Mouse (Mus musculus) intestine, embryonic 16.5 days (tissue): ENCODE measurements around the gene Tmem139. TPM values are rescaled to one million over a fixed set of nuclear protein-coding genes. Genes with fewer than 3 reads are reported as not detected.

Experiments used
- ATAC-seq: fragments of 200-750 bp; cut with Nextera tagmentation; 2 replicates; pipeline ENCODE4 v1.8.0; 2017; ENCODE audit warnings: moderate TSS enrichment, moderate library complexity
- H3K27ac ChIP-seq: fragments of 300-500 bp; sonication (generic); 2 replicates; pipeline ENCODE4 v1.5.1; 2014; ENCODE audit warnings: mild to moderate bottlenecking, low read length
- H3K27me3 ChIP-seq: fragments of 300-500 bp; sonication (generic); replicated peaks from 2 replicates; pipeline ENCODE4 v1.6.1; 2014; ENCODE audit warnings: low read length, control low read depth, mixed read lengths; ENCODE audit not compliant: control insufficient read depth, insufficient read depth
- H3K36me3 ChIP-seq: fragments of 300-500 bp; sonication (generic); 2 replicates; pipeline ENCODE4 v1.6.1; 2014; ENCODE audit warnings: low read length, control low read depth; ENCODE audit not compliant: control insufficient read depth, insufficient read depth
- H3K4me1 ChIP-seq: fragments of 300-500 bp; sonication (generic); 2 replicates; pipeline ENCODE4 v1.6.1; 2014; ENCODE audit warnings: low read length, control low read depth, mixed read lengths; ENCODE audit not compliant: control insufficient read depth, insufficient read depth
- H3K4me2 ChIP-seq: fragments of 300-500 bp; sonication (generic); 2 replicates; pipeline ENCODE4 v1.6.1; 2014; ENCODE audit warnings: low read depth, low read length, control low read depth
- H3K4me3 ChIP-seq: fragments of 300-500 bp; sonication (generic); 2 replicates; pipeline ENCODE4 v1.5.1; 2014; ENCODE audit warnings: mild to moderate bottlenecking, low read length
- H3K9ac ChIP-seq: fragments of 300-500 bp; sonication (generic); 2 replicates; pipeline ENCODE4 v1.6.1; 2014; ENCODE audit warnings: low read depth, low read length
- H3K9me3 ChIP-seq: fragments of 300-500 bp; sonication (generic); 2 replicates; pipeline ENCODE4 v1.6.1; 2016; ENCODE audit warnings: low read length, control low read depth; ENCODE audit not compliant: control insufficient read depth
- WGBS: fragments of 180-500 bp; shearing (Covaris S2); extraction: QIAGEN DNeasy Blood & Tissue Kit; methylation state at CpG from one replicate; pipeline ENCODE4 v1.1.7; 2014; 5-methylcytosine and 5-hydroxymethylcytosine counted together
- polyA plus RNA-seq: library from polyadenylated mRNA; unstranded; fragments of >200 nt; fragmentation: Nextera tagmentation; extraction: Ambion mirVana; gene quantifications from 2 replicates; pipeline ENCODE4 v1.2.1, GENCODE M21; 2015

Gene Tmem139
- polyA plus RNA-seq, 1 experiment from 2014 or later, result 19.5 TPM

- Histone ChIP-seq H3K4me1 (peaks cover 8% of the 10 kb centered on the region; the same call in 1 of the 2 replicates), H3K36me3 (peaks cover 16% of the 10 kb centered on the region), H3K4me3 (peak overlapping the region; percentile 88), H3K9ac (peak overlapping the region; percentile 98), H3K4me2 (peak overlapping the region; percentile 77), H3K27me3 (no peaks in the 10 kb centered on the region), H3K27ac (peak overlapping the region; percentile 95), H3K9me3 (no peaks in the 10 kb centered on the region)
- under 1% methylated on average over 21 of the region's 21 CpGs for WGBS
- ATAC-seq, result no peak
Measured at GRCm38 (mm10) chr6:42265391-42266330, 3.9 kb downstream of the Tmem139 start.

DNA sequence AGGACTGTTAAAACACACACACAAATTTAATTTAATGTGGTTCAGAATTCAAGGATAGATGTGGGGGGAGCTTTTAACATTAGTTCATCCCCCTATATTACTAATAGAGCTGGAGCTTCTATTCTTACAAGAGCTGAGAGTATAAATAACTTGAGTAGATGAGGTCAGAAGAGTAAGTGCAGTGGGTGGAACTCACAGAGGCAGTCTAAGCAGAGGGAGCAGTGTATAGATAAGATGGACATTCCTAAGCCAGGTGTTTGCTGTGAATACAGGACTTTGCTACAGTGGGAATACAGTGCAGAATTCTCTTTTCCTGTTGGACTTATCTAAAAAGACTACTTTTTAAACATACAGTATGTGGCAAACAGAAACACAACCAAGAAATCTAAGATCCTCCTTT, 9.0 kb downstream of the Tmem139 start:
- H3K27me3 ChIP-seq, result no peaks in the 10 kb centered on the region

DNA sequence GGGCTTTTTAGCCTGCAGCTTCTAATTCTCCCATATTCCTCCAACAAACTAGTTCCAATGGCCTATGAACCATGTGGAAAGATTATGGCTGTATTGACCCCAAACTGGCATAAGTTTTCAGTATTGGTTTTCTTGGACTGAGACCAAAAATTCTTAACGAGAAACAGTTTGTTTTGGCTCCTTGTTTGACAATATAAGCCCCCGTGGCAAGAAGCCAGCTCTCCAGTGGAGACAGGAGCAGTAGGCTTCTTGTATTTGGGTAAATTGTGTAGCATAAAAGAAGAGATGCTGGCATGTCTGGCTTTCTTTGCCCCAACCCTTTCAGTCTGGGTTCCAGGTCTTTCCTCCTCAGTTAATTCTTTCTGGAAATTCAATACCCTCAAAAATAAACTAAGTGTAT, 14.4 kb downstream of the Tmem139 start:
- no peak for ATAC-seq
- 64% methylated on average over 2 of the region's 2 CpGs for WGBS
- no peak overlapping the region for H3K4me2 ChIP-seq
- peaks cover 21% of the 10 kb centered on the region for H3K36me3 ChIP-seq
- H3K27me3 ChIP-seq, result no peaks in the 10 kb centered on the region
- H3K4me3 ChIP-seq, result no peak overlapping the region
- no peaks in the 10 kb centered on the region for H3K9me3 ChIP-seq
- H3K27ac ChIP-seq, result no peak overlapping the region
- no peak overlapping the region for H3K9ac ChIP-seq
- no peaks in the 10 kb centered on the region for H3K4me1 ChIP-seq

More for the DNA sequence above, 9.0 kb downstream of the Tmem139 start:
- H3K36me3 ChIP-seq, result peaks cover 22% of the 10 kb centered on the region
- no peak for ATAC-seq
- no peak overlapping the region for H3K27ac ChIP-seq
- no peak overlapping the region for H3K9ac ChIP-seq
- no peak overlapping the region for H3K4me3 ChIP-seq
- no peak overlapping the region for H3K4me2 ChIP-seq
- H3K4me1 ChIP-seq, result no peaks in the 10 kb centered on the region
- H3K9me3 ChIP-seq, result no peaks in the 10 kb centered on the region

- Histone ChIP-seq H3K27ac (no peak overlapping the region), H3K4me2 (no peak overlapping the region), H3K4me1 (no peaks in the 10 kb centered on the region), H3K36me3 (peaks cover 14% of the 10 kb centered on the region; the same call in 1 of the 2 replicates), H3K9me3 (no peaks in the 10 kb centered on the region), H3K27me3 (no peaks in the 10 kb centered on the region), H3K4me3 (no peak overlapping the region), H3K9ac (no peak overlapping the region)
- no peak for ATAC-seq
- WGBS, result 79% methylated on average over 5 of the region's 5 CpGs
Measured at GRCm38 (mm10) chr6:42282865-42283528, 21.2 kb downstream of the Tmem139 start.

DNA sequence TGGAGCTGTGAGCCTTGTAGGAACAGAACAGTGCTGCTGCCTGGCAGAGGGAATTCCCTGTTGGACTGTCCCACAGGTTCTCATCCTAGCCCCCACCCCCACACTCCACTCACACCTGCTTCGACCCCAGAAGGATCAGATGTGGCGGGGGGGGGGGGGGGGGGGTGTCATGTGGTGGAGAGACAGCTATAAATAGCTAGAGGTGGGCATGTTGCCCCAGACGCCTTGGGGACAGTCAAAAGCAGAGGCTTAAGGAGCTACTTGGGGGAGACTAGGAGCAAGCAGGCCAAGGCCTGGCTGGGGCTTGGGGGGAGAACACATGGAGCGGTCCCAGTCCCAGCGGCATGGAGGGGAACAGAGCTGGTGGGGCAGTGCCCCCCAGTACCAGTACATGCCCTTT, 24.7 kb downstream of the Tmem139 start, which contains the start of gene Clcn1:
Clcn1 (plus strand) TSS at position 238 of the 400 bp plus-strand sequence.
- Histone ChIP-seq H3K27ac (no peak within 1 kb of the TSS), H3K36me3 (peaks cover 4% of the 10 kb centered on the region; the same call in 1 of the 2 replicates), H3K4me1 (no peaks in the 10 kb centered on the region), H3K27me3 (no peaks in the 10 kb centered on the region), H3K4me3 (no peak within 1 kb of the TSS), H3K4me2 (no peak within 1 kb of the TSS), H3K9me3 (no peaks in the 10 kb centered on the region), H3K9ac (no peak within 1 kb of the TSS)
- no peak for ATAC-seq
- 65% methylated on average over 5 of the region's 5 CpGs for WGBS

DNA sequence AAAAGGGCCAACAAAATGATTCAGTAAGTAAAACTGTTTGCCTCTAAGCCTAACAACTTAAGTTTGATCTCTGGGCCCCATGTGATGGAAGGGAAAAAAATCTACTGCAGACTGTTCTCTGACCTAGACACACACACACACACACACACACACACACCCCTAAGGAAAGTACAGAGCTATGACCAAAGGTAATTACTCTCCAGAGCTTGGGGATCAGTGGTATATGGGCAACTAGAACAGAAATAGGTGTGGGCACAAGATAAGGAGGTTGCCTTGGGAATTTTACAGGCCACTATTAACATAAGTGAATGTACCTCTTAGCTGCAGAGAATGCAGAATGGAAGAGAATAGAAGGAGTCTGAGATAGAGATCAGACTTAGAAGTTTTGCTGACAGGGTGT, 25.8 kb downstream of the Tmem139 start:
- Histone ChIP-seq H3K9me3 (no peaks in the 10 kb centered on the region), H3K27ac (no peak overlapping the region), H3K4me2 (no peak overlapping the region), H3K4me3 (no peak overlapping the region), H3K27me3 (no peaks in the 10 kb centered on the region), H3K4me1 (no peaks in the 10 kb centered on the region), H3K36me3 (no peaks in the 10 kb centered on the region), H3K9ac (no peak overlapping the region)
- peak; percentile 95 for ATAC-seq

DNA sequence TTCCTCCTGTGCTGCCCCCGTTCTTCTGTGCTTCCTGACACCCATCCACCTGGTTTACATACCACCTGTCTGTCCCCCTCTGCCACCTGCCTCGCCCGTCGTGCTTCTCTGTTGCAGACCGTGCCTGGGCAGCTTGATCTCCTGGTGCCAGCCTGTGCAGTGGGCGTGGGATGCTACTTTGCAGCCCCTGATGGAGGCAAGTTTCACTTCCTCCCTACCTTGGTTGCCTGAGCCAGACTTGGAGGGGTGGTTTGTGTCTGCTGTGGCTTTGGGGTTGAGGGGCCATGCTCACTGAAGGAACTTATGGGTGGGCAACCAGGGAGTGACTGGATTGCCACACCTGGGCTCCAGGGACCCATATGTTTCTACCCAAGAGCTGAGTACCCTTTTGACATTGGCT, 31.6 kb downstream of the Tmem139 start:
- no peak overlapping the region for H3K4me3 ChIP-seq
- H3K4me2 ChIP-seq, result no peak overlapping the region
- no peaks in the 10 kb centered on the region for H3K4me1 ChIP-seq
- 82% methylated on average over 6 of the region's 6 CpGs for WGBS
- H3K9ac ChIP-seq, result no peak overlapping the region
- no peak overlapping the region for H3K27ac ChIP-seq
- no peaks in the 10 kb centered on the region for H3K27me3 ChIP-seq
- ATAC-seq, result no peak
- H3K9me3 ChIP-seq, result no peaks in the 10 kb centered on the region
- no peaks in the 10 kb centered on the region for H3K36me3 ChIP-seq

GRCm38 (mm10) chr6:42295549-42296094, 33.9 kb downstream of the Tmem139 start:
- Histone ChIP-seq H3K9ac (no peak overlapping the region), H3K27ac (no peak overlapping the region), H3K9me3 (no peaks in the 10 kb centered on the region), H3K4me1 (no peaks in the 10 kb centered on the region), H3K36me3 (no peaks in the 10 kb centered on the region), H3K4me2 (no peak overlapping the region), H3K4me3 (no peak overlapping the region), H3K27me3 (no peaks in the 10 kb centered on the region)
- ATAC-seq, result peak; percentile 94
- 60% methylated on average over 3 of the region's 3 CpGs for WGBS

- H3K36me3 ChIP-seq, result no peaks in the 10 kb centered on the region
- 91% methylated on average over 5 of the region's 5 CpGs for WGBS
- no peaks in the 10 kb centered on the region for H3K4me1 ChIP-seq
- no peak for ATAC-seq
- H3K4me3 ChIP-seq, result no peak overlapping the region
- no peak overlapping the region for H3K4me2 ChIP-seq
- no peaks in the 10 kb centered on the region for H3K9me3 ChIP-seq
- no peak overlapping the region for H3K9ac ChIP-seq
- H3K27ac ChIP-seq, result no peak overlapping the region
- no peaks in the 10 kb centered on the region for H3K27me3 ChIP-seq
Measured at GRCm38 (mm10) chr6:42299362-42299761, 37.6 kb downstream of the Tmem139 start.
